Comparison of ENCODE assay signal across 8 mouse cellular contexts in the genomic region with DNA sequence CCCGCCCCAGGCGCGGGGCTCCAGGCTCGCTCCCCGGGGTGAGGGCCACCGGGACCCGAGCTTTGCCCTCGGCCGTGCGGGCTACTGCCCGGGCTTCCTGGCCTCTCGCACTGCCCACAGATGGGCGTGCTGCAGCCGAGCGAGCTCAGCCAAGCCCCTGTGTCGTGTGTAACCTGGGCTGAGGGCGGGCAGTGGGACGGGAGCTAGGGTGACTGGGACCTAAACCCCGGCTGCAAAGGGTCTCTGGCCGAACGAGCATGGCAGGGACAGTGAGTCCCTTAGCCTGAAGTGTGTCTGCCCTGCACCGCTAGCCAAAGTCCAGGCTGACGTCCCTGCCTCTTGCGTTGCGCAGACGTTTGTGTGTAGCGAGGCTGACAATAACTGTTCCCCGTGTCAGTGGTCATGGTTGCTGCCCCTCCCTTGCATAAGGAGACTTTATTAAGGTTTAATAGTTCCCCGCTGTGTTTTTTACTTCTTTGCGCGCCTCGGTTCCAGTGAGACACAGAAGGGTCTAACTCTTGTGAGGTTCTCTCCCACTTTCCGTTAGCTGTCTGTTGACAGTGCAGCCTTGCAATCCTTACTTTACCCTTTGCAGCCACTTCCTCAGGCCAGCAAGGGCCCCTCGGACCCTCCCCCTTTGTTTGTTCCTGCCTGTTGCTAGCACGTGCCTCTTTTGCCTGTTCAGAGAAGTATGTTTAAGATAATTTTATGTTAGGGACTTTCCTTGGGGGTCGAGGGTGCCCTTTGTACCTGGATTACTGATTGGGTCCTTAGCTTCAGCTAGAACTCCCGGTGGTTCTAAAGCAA. TPM values are rescaled to one million over a fixed set of nuclear protein-coding genes. Genes with fewer than 3 reads are reported as not detected.
DNase-seq lines count a peak whose midpoint lies in the region; ATAC-seq and TF ChIP-seq lines count a peak whose summit lies in the region.

No protein-coding gene starts in this region.

- H3K27ac ChIP-seq in lung, embryonic 15.5 days = peak overlapping the region; percentile 95
- peak overlapping the region; percentile 90 for H3K27ac ChIP-seq in heart, postnatal 0 days (ENCODE audit: low read depth)
- peak overlapping the region; percentile 92 for H3K27ac ChIP-seq in liver, embryonic 16.5 days (ENCODE audit: low read length)

- TF ChIP-seq CTCF in heart, postnatal 0 days (IDR thresholded peaks at IDR 0.05; ENCODE audit: low read depth) = no peak

- no peak for ATAC-seq in lung, embryonic 15.5 days (ENCODE audit: borderline replicate concordance, extremely low read depth, low FRiP score, low TSS enrichment)
- ATAC-seq in common myeloid progenitor, adult 5-6 weeks (replicated peaks; ENCODE audit: low read depth, poor library complexity, severe bottlenecking) = peak; percentile 36
- peak; percentile 66 for ATAC-seq in heart, postnatal 0 days (ENCODE audit: insufficient read depth, low read depth)
- no peak for ATAC-seq in liver, embryonic 16.5 days (ENCODE audit: low read depth)

- no peaks in the 10 kb centered on the region for H3K9me3 ChIP-seq in lung, embryonic 15.5 days
- H3K9me3 ChIP-seq in heart, postnatal 0 days (replicated peaks; ENCODE audit: control insufficient read depth, low read length) = no peaks in the 10 kb centered on the region
- no peaks in the 10 kb centered on the region for H3K9me3 ChIP-seq in liver, embryonic 16.5 days (replicated peaks; ENCODE audit: control insufficient read depth, low read length)

- DNase-seq in lung, postnatal 4 days = no peak
- peak; percentile 18 for DNase-seq in heart, postnatal 0 days (ENCODE audit: low spot score)
- peak; percentile 30 for DNase-seq in splenic B cell, adult 2 months (ENCODE audit: low read depth, low spot score)
- DNase-seq in cerebellum, adult 8-10 months = no peak
- DNase-seq in frontal cortex, postnatal 10 days (ENCODE audit: low spot score in 2 of 2) = no peak

- H3K4me1 ChIP-seq in lung, embryonic 15.5 days = peaks cover 14% of the 10 kb centered on the region
- H3K4me1 ChIP-seq in heart, postnatal 0 days (ENCODE audit: control insufficient read depth, insufficient read depth) = peaks cover 11% of the 10 kb centered on the region; the same call in 1 of the 2 replicates
- H3K4me1 ChIP-seq in liver, embryonic 16.5 days (ENCODE audit: control insufficient read depth, low read depth, low read length) = peaks cover 7% of the 10 kb centered on the region

- peaks cover 19% of the 10 kb centered on the region for H3K27me3 ChIP-seq in lung, embryonic 15.5 days
- peaks cover 16% of the 10 kb centered on the region for H3K27me3 ChIP-seq in heart, postnatal 0 days (ENCODE audit: control insufficient read depth, insufficient read depth, low read length)
- no peaks in the 10 kb centered on the region for H3K27me3 ChIP-seq in liver, embryonic 16.5 days (ENCODE audit: control insufficient read depth, insufficient read depth, low read depth, low read length)
- H3K27me3 ChIP-seq in splenic B cell, adult 2 months (ENCODE audit: control insufficient read depth, insufficient read depth, low read length, poor library complexity, severe bottlenecking) = no peaks in the 10 kb centered on the region

- under 1% methylated on average over 37 of the region's 37 CpGs for WGBS in lung, embryonic 15.5 days
- under 1% methylated on average over 36 of the region's 37 CpGs for WGBS in heart, postnatal 0 days
- WGBS in liver, embryonic 16.5 days (ENCODE audit: insufficient replicate concordance) = under 1% methylated on average over 37 of the region's 37 CpGs

- H3K4me2 ChIP-seq in lung, embryonic 15.5 days = peak overlapping the region; percentile 80
- peak overlapping the region; percentile 91 for H3K4me2 ChIP-seq in heart, postnatal 0 days (ENCODE audit: low read depth, low read length)
- peak overlapping the region; percentile 74 for H3K4me2 ChIP-seq in liver, embryonic 16.5 days (ENCODE audit: low read depth, low read length)

- H3K9ac ChIP-seq in lung, embryonic 15.5 days = peak overlapping the region; percentile 93
- H3K9ac ChIP-seq in heart, postnatal 0 days (replicated peaks; ENCODE audit: low read depth, low read length) = peak overlapping the region; percentile 88
- peak overlapping the region; percentile 90 for H3K9ac ChIP-seq in liver, embryonic 16.5 days (ENCODE audit: low read depth, low read length)

- TF ChIP-seq EP300 in heart, postnatal 0 days (IDR thresholded peaks at IDR 0.05; ENCODE audit: low read depth) = no peak

- peaks cover 29% of the 10 kb centered on the region for H3K36me3 ChIP-seq in lung, embryonic 15.5 days
- peaks cover 30% of the 10 kb centered on the region for H3K36me3 ChIP-seq in heart, postnatal 0 days (replicated peaks; ENCODE audit: control insufficient read depth, insufficient read depth, low read length)
- H3K36me3 ChIP-seq in liver, embryonic 16.5 days (ENCODE audit: control insufficient read depth, insufficient read depth) = peaks cover 17% of the 10 kb centered on the region
- no peaks in the 10 kb centered on the region for H3K36me3 ChIP-seq in splenic B cell, adult 2 months (ENCODE audit: control insufficient read depth, insufficient read depth, low read length, poor library complexity, severe bottlenecking)

- H3K4me3 ChIP-seq in lung, embryonic 15.5 days = peak overlapping the region; percentile 86
- peak overlapping the region; percentile 83 for H3K4me3 ChIP-seq in heart, postnatal 0 days (ENCODE audit: low read depth, low read length)
- peak overlapping the region; percentile 82 for H3K4me3 ChIP-seq in liver, embryonic 16.5 days (ENCODE audit: low read depth, low read length)

RNA-seq across cellular contexts. Expression of gene A430005L14Rik, which starts 0.6 kb away (rescaled TPM):
- 84.1 and 90.0 TPM in 2 replicates for polyA plus RNA-seq in lung, embryonic 15.5 days (2015; fragmentation: Nextera tagmentation; extraction: Ambion mirVana)
- total RNA-seq in common myeloid progenitor, adult 5-6 weeks (2017) = 49.7 and 53.8 TPM in 2 replicates
- total RNA-seq in heart, postnatal 0 days (2014; rRNA removed; ENCODE audit: low replicate concordance) = 27.1 and 47.0 TPM in 2 replicates
- 45.0 and 45.7 TPM in 2 replicates for polyA plus RNA-seq in heart, postnatal 0 days (2015; fragmentation: Nextera tagmentation; extraction: Ambion mirVana)
- polyA plus RNA-seq in liver, embryonic 16.5 days (2015; fragmentation: Nextera tagmentation; extraction: Ambion mirVana) = 45.4 and 52.0 TPM in 2 replicates

RNA-seq across cellular contexts. Expression of gene Dffb, which starts 17.3 kb away (rescaled TPM):
- polyA plus RNA-seq in lung, embryonic 15.5 days (2015; fragmentation: Nextera tagmentation; extraction: Ambion mirVana) = 12.2 and 12.4 TPM in 2 replicates
- total RNA-seq in common myeloid progenitor, adult 5-6 weeks (2017) = 9.7 and 11.6 TPM in 2 replicates
- total RNA-seq in heart, postnatal 0 days (2014; rRNA removed; ENCODE audit: low replicate concordance) = 3.0 and 10.2 TPM in 2 replicates
- 4.2 and 4.3 TPM in 2 replicates for polyA plus RNA-seq in heart, postnatal 0 days (2015; fragmentation: Nextera tagmentation; extraction: Ambion mirVana)
- polyA plus RNA-seq in liver, embryonic 16.5 days (2015; fragmentation: Nextera tagmentation; extraction: Ambion mirVana) = 6.7 and 6.9 TPM in 2 replicates

RNA-seq across cellular contexts. Expression of gene Cep104, which starts 17.3 kb away (rescaled TPM):
- 16.8 and 18.0 TPM in 2 replicates for polyA plus RNA-seq in lung, embryonic 15.5 days (2015; fragmentation: Nextera tagmentation; extraction: Ambion mirVana)
- 7.4 and 25.7 TPM in 2 replicates for total RNA-seq in common myeloid progenitor, adult 5-6 weeks (2017)
- 9.2 and 13.4 TPM in 2 replicates for total RNA-seq in heart, postnatal 0 days (2014; rRNA removed; ENCODE audit: low replicate concordance)
- 10.0 and 11.3 TPM in 2 replicates for polyA plus RNA-seq in heart, postnatal 0 days (2015; fragmentation: Nextera tagmentation; extraction: Ambion mirVana)
- 5.3 and 5.6 TPM in 2 replicates for polyA plus RNA-seq in liver, embryonic 16.5 days (2015; fragmentation: Nextera tagmentation; extraction: Ambion mirVana)

RNA-seq across cellular contexts. Expression of gene Lrrc47, which starts 53.9 kb away (rescaled TPM):
- 18.0 and 19.5 TPM in 2 replicates for polyA plus RNA-seq in lung, embryonic 15.5 days (2015; fragmentation: Nextera tagmentation; extraction: Ambion mirVana)
- total RNA-seq in common myeloid progenitor, adult 5-6 weeks (2017) = 42.6 and 77.8 TPM in 2 replicates
- total RNA-seq in heart, postnatal 0 days (2014; rRNA removed; ENCODE audit: low replicate concordance) = 13.4 and 18.0 TPM in 2 replicates
- 11.1 and 12.2 TPM in 2 replicates for polyA plus RNA-seq in heart, postnatal 0 days (2015; fragmentation: Nextera tagmentation; extraction: Ambion mirVana)
- 11.8 and 12.2 TPM in 2 replicates for polyA plus RNA-seq in liver, embryonic 16.5 days (2015; fragmentation: Nextera tagmentation; extraction: Ambion mirVana)

Comparison
In these comparisons a context has a peak if more than half of its experiments do, and no peak if none do; other contexts are left out.
1. ATAC-seq: peak in common myeloid progenitor, adult 5-6 weeks (single experiment) and heart, postnatal 0 days (single experiment); none in lung, embryonic 15.5 days (single experiment) and liver, embryonic 16.5 days (single experiment).
2. DNase-seq: peak in heart, postnatal 0 days (single experiment) and splenic B cell, adult 2 months (single experiment); none in lung, postnatal 4 days (0 of 2), cerebellum, adult 8-10 months (single experiment) and frontal cortex, postnatal 10 days (0 of 2).
3. Peak in every context shown above with its lines, with median percentiles within 50 percentile points of each other: H3K27ac ChIP-seq, H3K4me2 ChIP-seq, H3K4me3 ChIP-seq and H3K9ac ChIP-seq.